Mouse (Mus musculus): ENCODE data around the gene Begain. TPM values are rescaled to one million over a fixed set of nuclear protein-coding genes. Genes with fewer than 3 reads are reported as not detected.

Begain gene
- polyA plus RNA-seq, 1 experiment from 2014 or later, result 14.9 TPM

- Histone ChIP-seq H3K4me3 (ENCODE audit: low read depth, low read length) (no peak overlapping the region), H3K27me3 (ENCODE audit: control insufficient read depth, insufficient read depth, low read length) (no peaks in the 10 kb centered on the region), H3K9ac (ENCODE audit: low read length) (no peak overlapping the region), H3K27ac (ENCODE audit: low read depth, low read length) (no peak overlapping the region), H3K4me1 (ENCODE audit: control insufficient read depth, insufficient read depth, low read length) (no peaks in the 10 kb centered on the region; the same call in 1 of the 2 replicates), H3K4me2 (ENCODE audit: low read depth) (no peak overlapping the region), H3K9me3 (ENCODE audit: control insufficient read depth, low read length) (no peaks in the 10 kb centered on the region), H3K36me3 (ENCODE audit: control insufficient read depth, insufficient read depth, low read length) (no peaks in the 10 kb centered on the region)
- peak; percentile 12 for DNase-seq (ENCODE audit: low spot score)
- ATAC-seq (ENCODE audit: insufficient read depth, low FRiP score, low TSS enrichment), result no peak
- 64% methylated on average over 8 of the region's 8 CpGs for WGBS
These were observed 70.8 kb downstream of the Begain start for GRCm38 (mm10) chr12:108997249-108997648.

GRCm38 (mm10) chr12:108995976-108996636, 71.9 kb downstream of the Begain start:
- Histone ChIP-seq H3K27me3 (ENCODE audit: control insufficient read depth, insufficient read depth, low read length) (no peaks in the 10 kb centered on the region), H3K36me3 (ENCODE audit: control insufficient read depth, insufficient read depth, low read length) (no peaks in the 10 kb centered on the region), H3K9ac (ENCODE audit: low read length) (no peak overlapping the region), H3K4me1 (ENCODE audit: control insufficient read depth, insufficient read depth, low read length) (no peaks in the 10 kb centered on the region; the same call in 1 of the 2 replicates), H3K9me3 (ENCODE audit: control insufficient read depth, low read length) (no peaks in the 10 kb centered on the region), H3K4me2 (ENCODE audit: low read depth) (no peak overlapping the region), H3K4me3 (ENCODE audit: low read depth, low read length) (no peak overlapping the region), H3K27ac (ENCODE audit: low read depth, low read length) (no peak overlapping the region)
- ATAC-seq (ENCODE audit: insufficient read depth, low FRiP score, low TSS enrichment) (no peak), DNase-seq (ENCODE audit: low spot score) (peak; percentile 13)
- WGBS, result 82% methylated on average over 12 of the region's 12 CpGs

GRCm38 (mm10) chr12:108994436-108995031, 73.5 kb downstream of the Begain start:
- H3K36me3 ChIP-seq (ENCODE audit: control insufficient read depth, insufficient read depth, low read length), result no peaks in the 10 kb centered on the region
- H3K4me1 ChIP-seq (ENCODE audit: control insufficient read depth, insufficient read depth, low read length), result peaks cover 6% of the 10 kb centered on the region; the same call in 1 of the 2 replicates
- H3K27me3 ChIP-seq (ENCODE audit: control insufficient read depth, insufficient read depth, low read length), result no peaks in the 10 kb centered on the region
- no peak overlapping the region for H3K4me2 ChIP-seq (ENCODE audit: low read depth)
- 10% methylated on average over 19 of the region's 19 CpGs for WGBS
- no peak overlapping the region for H3K4me3 ChIP-seq (ENCODE audit: low read depth, low read length)
- no peak for ATAC-seq (ENCODE audit: insufficient read depth, low FRiP score, low TSS enrichment)
- peak; percentile 83 for DNase-seq (ENCODE audit: low spot score)
- H3K9me3 ChIP-seq (ENCODE audit: control insufficient read depth, low read length), result no peaks in the 10 kb centered on the region
- no peak overlapping the region for H3K9ac ChIP-seq (ENCODE audit: low read length)
- no peak overlapping the region for H3K27ac ChIP-seq (ENCODE audit: low read depth, low read length)

- peaks cover 6% of the 10 kb centered on the region; the same call in 1 of the 2 replicates for H3K4me1 ChIP-seq (ENCODE audit: control insufficient read depth, insufficient read depth, low read length)
- DNase-seq (ENCODE audit: low spot score) (no peak), ATAC-seq (ENCODE audit: insufficient read depth, low FRiP score, low TSS enrichment) (no peak)
- no peak overlapping the region for H3K9ac ChIP-seq (ENCODE audit: low read length)
- H3K4me3 ChIP-seq (ENCODE audit: low read depth, low read length), result no peak overlapping the region
- H3K27me3 ChIP-seq (ENCODE audit: control insufficient read depth, insufficient read depth, low read length), result no peaks in the 10 kb centered on the region
- no peak overlapping the region for H3K27ac ChIP-seq (ENCODE audit: low read depth, low read length)
- H3K4me2 ChIP-seq (ENCODE audit: low read depth), result no peak overlapping the region
- WGBS, result 73% methylated on average over 2 of the region's 2 CpGs
- H3K36me3 ChIP-seq (ENCODE audit: control insufficient read depth, insufficient read depth, low read length), result no peaks in the 10 kb centered on the region
- no peaks in the 10 kb centered on the region for H3K9me3 ChIP-seq (ENCODE audit: control insufficient read depth, low read length)
These were observed 75.0 kb downstream of the Begain start for GRCm38 (mm10) chr12:108993046-108993445.

- Histone ChIP-seq H3K36me3 (ENCODE audit: control insufficient read depth, insufficient read depth, low read length) (no peaks in the 10 kb centered on the region), H3K4me3 (ENCODE audit: low read depth, low read length) (no peak overlapping the region), H3K4me2 (ENCODE audit: low read depth) (no peak overlapping the region), H3K9ac (ENCODE audit: low read length) (no peak overlapping the region), H3K27me3 (ENCODE audit: control insufficient read depth, insufficient read depth, low read length) (no peaks in the 10 kb centered on the region), H3K9me3 (ENCODE audit: control insufficient read depth, low read length) (no peaks in the 10 kb centered on the region), H3K27ac (ENCODE audit: low read depth, low read length) (no peak overlapping the region), H3K4me1 (ENCODE audit: control insufficient read depth, insufficient read depth, low read length) (peaks cover 6% of the 10 kb centered on the region; the same call in 1 of the 2 replicates)
- WGBS, result 55% methylated on average over 9 of the region's 9 CpGs
- ATAC-seq (ENCODE audit: insufficient read depth, low FRiP score, low TSS enrichment) (no peak), DNase-seq (ENCODE audit: low spot score) (no peak)
These were observed 77.6 kb downstream of the Begain start for GRCm38 (mm10) chr12:108990425-108990824.

- DNase-seq (ENCODE audit: low spot score), result no peak
- 0 out of 2 replicates have a peak, but pooled peaks cover 6% of the 10 kb centered on the region for H3K4me1 ChIP-seq (ENCODE audit: control insufficient read depth, insufficient read depth, low read length)
- 84% methylated on average over 9 of the region's 9 CpGs for WGBS
- no peak overlapping the region for H3K9ac ChIP-seq (ENCODE audit: low read length)
- no peaks in the 10 kb centered on the region for H3K36me3 ChIP-seq (ENCODE audit: control insufficient read depth, insufficient read depth, low read length)
- H3K4me2 ChIP-seq (ENCODE audit: low read depth), result no peak overlapping the region
- no peak overlapping the region for H3K4me3 ChIP-seq (ENCODE audit: low read depth, low read length)
- no peaks in the 10 kb centered on the region for H3K9me3 ChIP-seq (ENCODE audit: control insufficient read depth, low read length)
- H3K27me3 ChIP-seq (ENCODE audit: control insufficient read depth, insufficient read depth, low read length), result no peaks in the 10 kb centered on the region
- no peak overlapping the region for H3K27ac ChIP-seq (ENCODE audit: low read depth, low read length)
- ATAC-seq (ENCODE audit: insufficient read depth, low FRiP score, low TSS enrichment), result no peak
These were observed 80.6 kb downstream of the Begain start for GRCm38 (mm10) chr12:108987448-108987847.

GRCm38 (mm10) chr12:108985025-108985424, 83.0 kb downstream of the Begain start:
- H3K27me3 ChIP-seq (ENCODE audit: control insufficient read depth, insufficient read depth, low read length), result no peaks in the 10 kb centered on the region
- H3K4me3 ChIP-seq (ENCODE audit: low read depth, low read length), result no peak overlapping the region
- no peak overlapping the region for H3K27ac ChIP-seq (ENCODE audit: low read depth, low read length)
- H3K9me3 ChIP-seq (ENCODE audit: control insufficient read depth, low read length), result no peaks in the 10 kb centered on the region
- no peak overlapping the region for H3K4me2 ChIP-seq (ENCODE audit: low read depth)
- H3K36me3 ChIP-seq (ENCODE audit: control insufficient read depth, insufficient read depth, low read length), result no peaks in the 10 kb centered on the region
- H3K9ac ChIP-seq (ENCODE audit: low read length), result no peak overlapping the region
- H3K4me1 ChIP-seq (ENCODE audit: control insufficient read depth, insufficient read depth, low read length), result no peaks in the 10 kb centered on the region
- ATAC-seq (ENCODE audit: insufficient read depth, low FRiP score, low TSS enrichment) (no peak), DNase-seq (ENCODE audit: low spot score) (no peak)
- 73% methylated on average over 6 of the region's 6 CpGs for WGBS

- Histone ChIP-seq H3K9ac (ENCODE audit: low read length) (no peak overlapping the region), H3K4me2 (ENCODE audit: low read depth) (no peak overlapping the region), H3K4me3 (ENCODE audit: low read depth, low read length) (no peak overlapping the region), H3K27me3 (ENCODE audit: control insufficient read depth, insufficient read depth, low read length) (no peaks in the 10 kb centered on the region), H3K9me3 (ENCODE audit: control insufficient read depth, low read length) (no peaks in the 10 kb centered on the region), H3K27ac (ENCODE audit: low read depth, low read length) (no peak overlapping the region), H3K36me3 (ENCODE audit: control insufficient read depth, insufficient read depth, low read length) (no peaks in the 10 kb centered on the region), H3K4me1 (ENCODE audit: control insufficient read depth, insufficient read depth, low read length) (peaks cover 3% of the 10 kb centered on the region; the same call in 1 of the 2 replicates)
- no peak for ATAC-seq (ENCODE audit: insufficient read depth, low FRiP score, low TSS enrichment)
- no peak for DNase-seq (ENCODE audit: low spot score)
- 70% methylated on average over 8 of the region's 8 CpGs for WGBS
These were observed 83.5 kb downstream of the Begain start for GRCm38 (mm10) chr12:108984471-108984870.

- H3K4me2 ChIP-seq (ENCODE audit: low read depth), result no peak overlapping the region
- 85% methylated on average over 6 of the region's 6 CpGs for WGBS
- ATAC-seq (ENCODE audit: insufficient read depth, low FRiP score, low TSS enrichment), result no peak
- H3K27me3 ChIP-seq (ENCODE audit: control insufficient read depth, insufficient read depth, low read length), result no peaks in the 10 kb centered on the region
- DNase-seq (ENCODE audit: low spot score), result no peak
- H3K9ac ChIP-seq (ENCODE audit: low read length), result no peak overlapping the region
- no peak overlapping the region for H3K27ac ChIP-seq (ENCODE audit: low read depth, low read length)
- no peak overlapping the region for H3K4me3 ChIP-seq (ENCODE audit: low read depth, low read length)
- H3K36me3 ChIP-seq (ENCODE audit: control insufficient read depth, insufficient read depth, low read length), result no peaks in the 10 kb centered on the region
- H3K9me3 ChIP-seq (ENCODE audit: control insufficient read depth, low read length), result no peaks in the 10 kb centered on the region
- H3K4me1 ChIP-seq (ENCODE audit: control insufficient read depth, insufficient read depth, low read length), result peaks cover 3% of the 10 kb centered on the region; the same call in 1 of the 2 replicates
These were observed 84.5 kb downstream of the Begain start for GRCm38 (mm10) chr12:108983496-108983895.
